Mouse (Mus musculus) adrenal gland, postnatal 4 days (tissue): ENCODE data around the gene Fam162b. TPM values are rescaled to one million over a fixed set of nuclear protein-coding genes. Genes with fewer than 3 reads are reported as not detected.

ENCODE experiments used
- total RNA-seq, 2 experiments: library from RNA; stranded (reverse); gene quantifications; 2 replicates each; pipeline ENCODE4 v1.2.3; 2021

Gene Fam162b
- total RNA-seq, 2 experiments from 2014 or later, result not detected

Other genes with a start within 250 kb of the Fam162b start
- gene Gm49339, start 109.9 kb downstream of the Fam162b start, total RNA-seq, result under 1 TPM; 0.25 to 0.96 TPM
- 1 to 10 TPM; 3.2 TPM for gene Lilr4b, start 109.9 kb downstream of the Fam162b start, total RNA-seq
- 1 to 10 TPM; 2.6 to 3.2 TPM for gene Lilrb4a, start 99.6 kb downstream of the Fam162b start, total RNA-seq
- gene Gprc6a, start 40.9 kb upstream of the Fam162b start, total RNA-seq, result not detected
- under 1 TPM in 1 of 2 experiments, not detected in 1; 0.81 TPM for gene Rfx6, start 87.2 kb upstream of the Fam162b start, total RNA-seq